Mouse (Mus musculus): ENCODE measurements at regions not wholly inside any gene's neighbourhood (a gene's known extent, or its start where the extent isn't known, plus 50 kb on each side); places are given as distances from the start of the nearest gene placed in this dataset.

- no peak for DNase-seq (ENCODE audit: low spot score)
- WGBS = 63% methylated on average over 3 of the region's 3 CpGs
These were observed 920.3 kb upstream of the Vwc2 start for GRCm38 (mm10) chr11:10193738-10194137.

GRCm38 (mm10) chr11:10194774-10195173 lies 919.2 kb upstream of the Vwc2 start:
- 89% methylated on average over 2 of the region's 2 CpGs for WGBS
- no peaks in the 10 kb centered on the region for H3K36me3 ChIP-seq (ENCODE audit: control insufficient read depth, insufficient read depth, low read length)
- no peaks in the 10 kb centered on the region for H3K9me3 ChIP-seq (ENCODE audit: control insufficient read depth, low read length)
- H3K27ac ChIP-seq (ENCODE audit: low read depth, low read length) = no peak overlapping the region
- no peaks in the 10 kb centered on the region for H3K27me3 ChIP-seq (ENCODE audit: control insufficient read depth, insufficient read depth, low read length)
- H3K4me3 ChIP-seq (ENCODE audit: low read depth, low read length) = no peak overlapping the region
- no peak overlapping the region for H3K4me2 ChIP-seq (replicated peaks; ENCODE audit: low read depth, low read length)
- no peaks in the 10 kb centered on the region for H3K4me1 ChIP-seq (replicated peaks; ENCODE audit: control insufficient read depth, insufficient read depth, low read length)
- ATAC-seq (ENCODE audit: low FRiP score) (no peak), DNase-seq (ENCODE audit: low spot score) (no peak)
- H3K9ac ChIP-seq (ENCODE audit: low read depth, low read length) = no peak overlapping the region

More at GRCm38 (mm10) chr11:10193738-10194137, 920.3 kb upstream of the Vwc2 start:
- H3K27ac ChIP-seq (ENCODE audit: low read depth, low read length) = no peak overlapping the region
- ATAC-seq (ENCODE audit: low FRiP score) = no peak
- no peak overlapping the region for H3K4me3 ChIP-seq (ENCODE audit: low read depth, low read length)
- H3K9ac ChIP-seq (ENCODE audit: low read depth, low read length) = no peak overlapping the region
- H3K4me1 ChIP-seq (replicated peaks; ENCODE audit: control insufficient read depth, insufficient read depth, low read length) = no peaks in the 10 kb centered on the region
- H3K4me2 ChIP-seq (replicated peaks; ENCODE audit: low read depth, low read length) = no peak overlapping the region
- H3K27me3 ChIP-seq (ENCODE audit: control insufficient read depth, insufficient read depth, low read length) = no peaks in the 10 kb centered on the region
- no peaks in the 10 kb centered on the region for H3K36me3 ChIP-seq (ENCODE audit: control insufficient read depth, insufficient read depth, low read length)
- no peaks in the 10 kb centered on the region for H3K9me3 ChIP-seq (ENCODE audit: control insufficient read depth, low read length)

- no peak for DNase-seq (ENCODE audit: low spot score)
- Histone ChIP-seq H3K27me3 (ENCODE audit: control insufficient read depth, insufficient read depth, low read length) (no peaks in the 10 kb centered on the region), H3K9ac (ENCODE audit: low read depth, low read length) (no peak overlapping the region), H3K4me1 (replicated peaks; ENCODE audit: control insufficient read depth, insufficient read depth, low read length) (no peaks in the 10 kb centered on the region), H3K27ac (ENCODE audit: low read depth, low read length) (no peak overlapping the region), H3K9me3 (ENCODE audit: control insufficient read depth, low read length) (no peaks in the 10 kb centered on the region), H3K4me3 (ENCODE audit: low read depth, low read length) (no peak overlapping the region), H3K36me3 (ENCODE audit: control insufficient read depth, insufficient read depth, low read length) (no peaks in the 10 kb centered on the region), H3K4me2 (replicated peaks; ENCODE audit: low read depth, low read length) (no peak overlapping the region)
- ATAC-seq (ENCODE audit: low FRiP score) = no peak
- 84% methylated on average over 7 of the region's 7 CpGs for WGBS
These were observed 913.0 kb upstream of the Vwc2 start for GRCm38 (mm10) chr11:10201021-10201420.

- Histone ChIP-seq H3K4me1 (replicated peaks; ENCODE audit: control insufficient read depth, insufficient read depth, low read length) (no peaks in the 10 kb centered on the region), H3K9ac (ENCODE audit: low read depth, low read length) (no peak overlapping the region), H3K27me3 (ENCODE audit: control insufficient read depth, insufficient read depth, low read length) (no peaks in the 10 kb centered on the region), H3K4me3 (ENCODE audit: low read depth, low read length) (no peak overlapping the region), H3K27ac (ENCODE audit: low read depth, low read length) (no peak overlapping the region), H3K4me2 (replicated peaks; ENCODE audit: low read depth, low read length) (no peak overlapping the region), H3K9me3 (ENCODE audit: control insufficient read depth, low read length) (no peaks in the 10 kb centered on the region), H3K36me3 (ENCODE audit: control insufficient read depth, insufficient read depth, low read length) (no peaks in the 10 kb centered on the region)
- ATAC-seq (ENCODE audit: low FRiP score) (no peak), DNase-seq (ENCODE audit: low spot score) (no peak)
- 63% methylated on average over 3 of the region's 3 CpGs for WGBS
These were observed 908.8 kb upstream of the Vwc2 start for GRCm38 (mm10) chr11:10205257-10205656.

Data from hindbrain, embryonic 11.5 days (tissue).